Mouse (Mus musculus): ENCODE measurements around the gene Syne2.
A peak's percentile ranks its signal among the peaks of the same experiment; 100 is the strongest.

Syne2 gene

DNA sequence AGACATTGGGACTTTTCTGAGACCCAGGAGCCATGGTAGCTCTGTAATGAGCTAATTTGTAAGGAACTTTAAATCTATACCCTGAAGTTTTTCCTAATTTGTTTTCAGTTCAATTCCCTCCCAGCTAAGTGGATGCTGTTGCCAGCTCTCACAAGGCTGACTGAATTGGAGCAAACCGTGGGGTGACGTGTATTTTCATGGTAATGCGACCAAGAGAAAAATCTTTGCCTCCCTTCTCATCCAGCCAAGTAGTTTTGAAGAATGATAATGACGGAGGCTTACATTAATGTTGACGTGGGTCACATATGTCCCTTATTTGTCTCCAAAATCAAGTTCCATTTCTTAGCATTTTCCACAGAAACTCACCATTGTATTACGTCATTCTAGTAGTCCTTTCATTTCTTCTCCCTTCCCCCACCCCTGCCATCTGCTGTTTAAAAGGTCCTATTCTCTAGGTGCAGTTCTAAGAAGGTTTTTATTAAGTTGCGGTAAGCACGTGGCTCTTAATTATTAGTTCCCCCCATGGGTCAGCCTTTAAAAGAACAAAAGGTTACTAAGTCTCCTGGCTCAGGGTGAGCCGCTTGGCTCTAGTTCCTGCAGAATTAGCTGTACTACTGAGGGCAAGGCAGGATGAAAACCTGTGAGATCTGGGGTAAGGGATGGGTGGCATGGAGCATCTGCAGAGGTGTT is 55.8 kb downstream of the Syne2 start:
- DNase-seq (ENCODE audit: low spot score) = no peak

DNA sequence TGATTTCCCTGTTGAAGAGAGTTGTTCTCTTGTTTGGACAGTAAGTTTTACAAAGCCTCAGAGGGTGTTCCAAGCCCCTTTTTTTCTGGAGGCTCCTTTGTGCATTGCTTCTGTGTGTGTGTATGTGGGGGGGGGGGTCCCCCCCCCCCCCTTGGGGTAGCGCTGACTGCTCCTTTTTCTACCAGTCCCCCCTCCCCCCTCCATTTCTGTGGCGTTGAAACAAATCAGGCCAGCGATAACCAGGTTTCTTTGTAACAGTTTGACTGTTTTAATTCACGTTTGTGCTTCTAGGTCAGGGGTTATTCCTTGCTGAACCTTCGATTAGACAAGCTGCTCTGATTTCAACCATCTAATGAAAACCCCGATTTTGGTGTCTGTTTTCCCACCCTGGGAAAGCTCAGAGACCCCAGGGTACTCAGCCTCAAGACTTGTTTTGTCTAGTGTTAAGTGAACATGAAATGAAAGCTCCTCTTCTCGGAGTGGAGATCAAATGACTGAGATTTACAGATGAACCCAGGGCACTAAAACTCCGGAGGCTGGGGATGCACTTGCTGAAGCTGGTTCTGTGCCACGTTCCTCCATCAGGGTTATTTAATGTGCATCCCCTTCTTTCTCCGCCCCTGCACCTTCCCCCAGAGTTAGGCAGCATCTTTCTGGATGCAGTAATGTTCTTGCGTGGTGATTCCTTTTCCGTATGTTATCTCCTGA is 56.5 kb downstream of the Syne2 start:
- no peak for DNase-seq (ENCODE audit: low spot score)

DNA sequence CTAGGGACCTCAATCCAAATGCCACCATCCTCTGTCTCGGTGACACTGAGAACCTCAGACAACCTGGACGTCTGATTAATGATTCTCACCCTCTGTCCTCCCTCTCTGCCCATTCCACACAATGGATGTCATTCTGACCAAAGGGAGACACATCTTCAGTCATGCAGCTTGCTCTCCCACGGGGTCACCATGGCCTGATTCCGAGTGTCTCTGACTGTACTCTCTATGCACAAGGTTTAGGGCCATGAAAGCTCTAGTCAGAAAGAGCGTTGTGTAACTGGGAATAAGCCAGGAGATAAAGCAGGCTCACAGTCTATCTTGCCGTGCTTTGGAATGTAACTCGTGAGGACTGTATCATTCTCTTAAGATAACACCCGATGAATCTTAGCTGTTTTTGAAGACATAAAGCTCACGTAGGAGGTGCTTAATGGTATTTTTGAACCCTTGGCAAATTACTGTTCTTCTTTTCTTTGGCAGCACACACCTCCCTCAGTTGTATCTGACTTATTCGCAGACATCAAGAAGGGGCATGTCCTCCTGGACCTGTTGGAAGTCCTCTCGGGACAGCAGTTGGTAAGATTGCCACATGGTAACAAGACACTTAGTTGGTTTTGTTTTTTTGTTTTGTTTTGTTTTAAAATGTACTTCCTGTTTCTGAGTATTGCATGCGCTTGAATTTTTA is 61.8 kb downstream of the Syne2 start:
- DNase-seq (ENCODE audit: low spot score) = no peak

DNA sequence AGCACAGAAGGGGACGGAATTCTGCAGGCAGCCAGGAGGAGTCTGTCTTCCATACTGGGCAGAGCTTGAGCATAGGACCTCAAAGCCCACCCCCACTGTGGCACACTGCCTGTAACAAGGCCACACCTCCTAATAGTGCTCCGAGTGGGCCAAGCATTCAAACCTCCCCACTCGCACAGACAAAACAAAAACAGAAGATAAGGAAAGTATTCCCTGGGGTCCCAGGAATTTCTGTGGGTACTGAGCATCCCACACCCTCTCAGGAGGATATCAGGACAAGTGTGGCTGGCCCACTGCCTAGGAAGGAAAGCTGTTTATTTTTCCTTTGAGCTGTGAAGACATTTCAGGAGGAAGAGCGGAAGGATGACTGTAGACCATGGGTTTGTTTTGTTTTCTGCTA is 63.6 kb downstream of the Syne2 start:
- no peak for DNase-seq (ENCODE audit: low spot score)

DNA sequence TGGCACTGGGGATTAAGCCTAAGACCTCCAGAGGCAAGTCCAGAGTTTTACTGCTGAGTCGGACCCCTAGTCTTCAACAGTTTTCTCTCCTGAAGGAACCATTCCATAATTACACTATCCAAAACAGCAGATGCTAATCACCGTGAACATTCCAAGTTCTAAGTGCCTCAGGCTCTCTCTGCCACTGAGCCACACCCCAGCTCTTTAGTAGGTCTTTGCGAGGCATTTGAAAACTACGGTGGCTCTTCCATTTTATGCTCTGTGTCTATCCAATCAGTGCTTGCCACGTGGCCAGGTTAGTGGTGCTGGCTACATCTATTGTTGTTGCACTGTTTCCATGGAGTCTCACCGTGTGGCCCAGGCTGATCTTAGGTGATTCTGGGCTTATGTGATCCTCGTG is 68.2 kb downstream of the Syne2 start:
- no peak for DNase-seq (ENCODE audit: low spot score)

DNA sequence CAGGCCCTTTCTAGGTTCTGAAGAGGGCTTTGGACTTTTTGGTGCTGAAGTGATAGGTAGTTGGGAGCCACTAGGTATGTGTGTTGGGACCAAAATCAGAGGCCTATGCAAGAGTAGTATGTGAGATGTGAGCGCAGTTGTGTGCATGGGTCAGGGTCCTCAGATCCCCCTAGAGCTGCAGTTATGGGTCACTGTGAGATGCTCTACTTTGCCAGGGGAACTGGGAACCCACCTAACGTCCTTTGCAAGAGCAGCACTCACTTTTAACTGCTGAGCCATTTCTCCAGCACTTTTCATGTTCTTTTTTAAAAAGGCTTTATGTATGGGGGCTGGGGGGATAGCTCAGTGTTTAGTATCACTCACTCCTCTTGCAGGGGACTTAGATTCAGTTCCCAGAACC is 69.0 kb downstream of the Syne2 start:
- no peak for DNase-seq (ENCODE audit: low spot score)

DNA sequence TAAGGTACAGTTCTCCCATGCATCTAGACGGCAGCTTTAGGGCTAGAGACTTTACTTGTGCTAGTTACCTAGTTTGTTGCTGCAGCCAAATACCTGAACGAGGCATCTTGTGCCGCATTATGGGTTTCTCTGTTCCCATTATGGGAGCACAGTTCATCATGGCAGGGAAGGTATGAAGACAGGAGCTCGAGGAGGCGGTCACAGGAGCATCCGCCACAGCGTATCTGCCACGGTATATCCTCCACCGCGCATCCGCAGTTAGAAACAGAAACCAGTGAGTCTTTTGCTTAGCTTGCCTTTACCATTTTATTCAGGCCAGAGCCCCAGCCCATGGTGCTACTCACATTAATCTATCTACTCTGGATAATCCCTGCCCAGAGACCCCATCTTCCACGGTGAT is 70.8 kb downstream of the Syne2 start:
- DNase-seq (ENCODE audit: low spot score) = no peak

DNA sequence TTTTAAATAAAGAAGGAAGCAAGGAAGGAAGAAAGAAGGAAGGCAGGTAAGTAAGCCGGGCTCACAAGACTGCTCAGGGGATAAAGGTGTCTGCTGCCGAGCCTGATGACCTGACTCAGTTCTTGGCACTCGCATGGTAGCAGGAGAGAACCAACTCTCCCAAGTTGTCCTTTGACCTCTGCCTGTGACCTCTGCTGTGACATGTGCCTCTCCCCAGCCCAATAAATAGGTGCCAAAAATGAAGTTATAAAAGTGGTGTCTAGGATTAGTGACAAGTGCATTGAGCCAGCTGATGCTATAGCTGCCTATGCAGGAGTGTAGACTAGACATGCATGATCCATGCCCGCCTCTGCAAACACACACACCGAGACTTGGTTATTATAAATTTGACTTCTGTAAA is 73.3 kb downstream of the Syne2 start:
- no peak for DNase-seq (ENCODE audit: low spot score)

DNA sequence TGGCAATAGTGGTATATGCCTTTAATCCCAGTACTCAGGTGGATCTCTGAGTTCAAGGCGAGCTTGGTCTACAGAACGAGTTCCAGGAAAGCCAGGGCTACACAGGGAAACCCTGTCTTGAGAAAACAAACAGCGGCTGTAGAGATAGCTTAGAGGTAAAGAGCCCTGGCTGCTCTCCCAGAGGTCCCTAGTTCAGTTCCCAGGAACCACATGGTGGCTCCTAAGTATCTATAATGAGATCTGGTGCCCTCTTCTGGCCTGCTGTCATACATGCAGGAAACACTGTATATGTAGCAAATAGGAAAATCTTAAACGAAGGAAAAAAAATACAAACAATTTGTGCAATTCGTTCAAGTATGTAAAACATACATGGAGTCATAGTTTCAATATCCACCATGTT is 75.5 kb downstream of the Syne2 start:
- DNase-seq (ENCODE audit: low spot score) = no peak

DNA sequence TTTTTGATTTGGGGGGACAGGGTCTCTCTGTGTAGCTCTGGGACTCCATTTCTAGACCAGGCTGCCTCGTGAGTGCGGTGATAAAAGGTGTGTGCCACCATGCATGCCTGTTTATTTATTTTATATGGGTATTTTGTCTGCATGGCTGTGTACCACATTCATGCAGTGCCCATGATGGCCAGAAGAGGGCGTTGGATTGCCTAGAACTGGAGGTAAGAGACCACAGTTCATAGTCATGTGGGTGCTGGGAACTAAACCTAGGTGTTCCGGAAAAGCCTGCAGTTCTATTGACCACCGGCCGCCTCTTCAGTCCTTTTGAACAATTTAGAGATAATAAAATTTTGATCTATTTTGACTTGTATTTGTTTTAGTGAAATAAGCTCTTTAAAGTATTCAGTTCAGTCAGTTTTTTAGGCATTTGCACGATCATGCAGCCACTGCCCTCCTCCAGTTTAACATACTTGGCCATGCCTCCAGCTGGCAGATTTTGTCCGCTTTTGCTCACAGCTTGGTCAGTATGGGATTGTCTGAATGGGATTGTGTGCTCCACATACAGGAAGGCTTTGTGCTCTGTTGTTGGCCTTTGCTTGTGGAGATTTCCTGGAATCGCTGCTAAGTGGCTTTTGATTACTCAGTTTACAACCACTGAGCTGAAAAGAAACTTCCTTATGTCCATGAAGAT is 76.5 kb downstream of the Syne2 start:
- peak; percentile 17 for DNase-seq (ENCODE audit: low spot score)

DNA sequence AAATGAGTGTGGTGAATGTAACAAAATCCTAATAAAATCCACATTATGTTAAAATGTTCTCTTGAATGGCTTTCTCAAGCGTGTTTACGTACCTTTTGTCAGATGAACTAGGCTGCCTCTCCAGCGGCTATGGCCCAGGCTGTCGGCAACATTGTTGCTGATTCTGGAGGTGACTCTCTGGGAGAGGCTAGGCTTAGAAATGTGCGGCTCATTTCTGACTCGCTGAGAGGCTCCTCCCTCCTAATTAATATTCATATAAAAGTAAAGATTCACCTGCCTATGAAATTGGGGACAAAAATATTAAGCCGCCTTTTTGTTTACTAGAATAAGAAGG is 77.0 kb downstream of the Syne2 start:
- no peak for DNase-seq (ENCODE audit: low spot score)

DNA sequence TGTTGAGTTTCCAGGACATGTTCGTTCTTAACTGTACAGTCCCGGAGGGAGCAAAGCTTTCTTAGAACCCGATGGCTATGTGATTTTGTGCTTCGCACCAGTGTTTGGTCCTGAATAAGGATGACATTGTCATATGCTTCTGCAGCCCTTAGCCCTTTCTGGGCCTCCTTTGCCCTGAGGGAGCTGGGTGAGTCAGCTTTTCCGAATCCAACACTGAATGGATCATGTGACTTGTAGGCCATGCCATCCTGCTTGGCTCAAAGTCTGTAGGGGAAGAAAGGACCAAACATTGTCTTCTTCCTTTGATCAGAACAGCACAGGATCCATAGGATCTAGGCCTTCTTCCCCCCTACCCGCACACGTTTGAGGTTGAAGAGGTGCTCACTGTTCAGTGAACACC is 79.9 kb downstream of the Syne2 start:
- DNase-seq (ENCODE audit: low spot score) = no peak

DNA sequence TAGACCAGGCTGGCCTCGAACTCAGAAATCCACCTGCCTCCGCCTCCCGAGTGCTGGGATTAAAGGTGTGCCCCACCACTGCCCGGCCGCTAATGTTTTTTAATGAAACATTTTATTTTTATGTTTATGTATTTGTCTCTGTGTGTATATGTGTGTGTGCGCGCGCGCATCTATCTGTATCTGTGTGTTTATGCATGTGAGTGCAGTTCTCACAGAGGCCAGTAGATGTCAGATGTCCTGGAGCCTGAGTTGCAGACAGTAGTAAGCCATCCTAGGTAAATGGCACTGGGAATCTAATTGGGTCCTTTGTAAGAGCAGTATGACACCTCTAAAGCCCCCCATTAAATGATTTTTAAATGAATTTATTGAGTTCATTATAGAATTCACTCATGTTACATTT is 83.8 kb downstream of the Syne2 start:
- DNase-seq (ENCODE audit: low spot score) = no peak

DNA sequence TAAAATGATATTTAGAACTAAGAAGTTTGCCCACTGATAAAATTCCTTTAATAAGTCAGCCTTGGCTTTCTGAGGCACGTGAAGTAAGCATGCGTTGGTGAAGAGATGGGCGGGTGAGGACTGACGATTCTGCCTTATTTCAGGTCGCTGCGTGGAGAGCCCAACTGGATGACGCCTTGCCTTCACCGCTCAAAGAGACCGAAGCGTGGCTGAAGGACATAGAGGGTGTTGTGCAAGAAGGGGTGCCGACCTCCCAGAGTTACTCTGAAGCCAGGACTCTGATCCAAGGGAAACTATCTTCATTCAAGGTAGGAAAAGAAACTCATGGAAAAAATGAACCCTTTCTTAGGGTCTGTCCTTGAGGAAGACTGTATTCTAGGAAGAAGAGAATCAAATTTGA is 86.1 kb downstream of the Syne2 start:
- DNase-seq (ENCODE audit: low spot score) = no peak

DNA sequence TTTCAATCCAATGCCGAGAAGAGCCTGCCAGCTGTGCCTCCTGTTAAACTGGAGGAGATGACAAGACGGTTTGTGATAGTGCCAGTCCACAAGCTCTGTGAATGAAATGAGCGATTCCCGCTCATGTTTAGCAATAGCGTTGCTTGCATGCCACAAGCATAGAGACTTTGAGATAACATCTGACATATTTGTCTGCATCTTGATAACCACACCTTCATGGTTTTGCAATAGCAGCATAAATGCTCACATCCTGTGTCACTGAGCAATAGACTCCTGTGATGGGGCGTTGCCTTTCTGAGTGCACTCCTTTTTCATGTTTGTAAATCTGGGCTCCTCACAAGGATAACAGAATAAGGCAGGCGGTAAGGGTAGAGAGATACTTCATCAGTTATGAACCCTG is 87.4 kb downstream of the Syne2 start:
- DNase-seq (ENCODE audit: low spot score) = no peak

DNA sequence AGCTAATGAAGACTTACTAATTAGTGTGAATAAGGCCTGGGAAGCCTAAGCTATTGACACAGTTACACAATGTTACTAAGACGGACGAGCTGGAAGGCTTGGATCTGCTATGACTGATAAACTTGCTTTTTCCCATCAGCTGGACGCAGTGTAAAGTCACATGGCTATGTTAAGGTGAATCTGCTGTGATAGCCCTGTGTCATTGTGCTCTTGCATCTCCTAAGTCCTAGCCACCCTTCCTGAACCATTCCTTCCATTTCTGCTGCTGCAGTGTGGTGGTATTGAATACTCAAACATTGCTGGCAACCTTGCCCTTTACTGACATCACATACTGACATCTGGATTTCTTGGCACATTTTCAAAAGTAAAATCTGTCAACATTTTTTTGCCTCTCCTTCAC is 90.5 kb downstream of the Syne2 start:
- DNase-seq (ENCODE audit: low spot score) = no peak

DNA sequence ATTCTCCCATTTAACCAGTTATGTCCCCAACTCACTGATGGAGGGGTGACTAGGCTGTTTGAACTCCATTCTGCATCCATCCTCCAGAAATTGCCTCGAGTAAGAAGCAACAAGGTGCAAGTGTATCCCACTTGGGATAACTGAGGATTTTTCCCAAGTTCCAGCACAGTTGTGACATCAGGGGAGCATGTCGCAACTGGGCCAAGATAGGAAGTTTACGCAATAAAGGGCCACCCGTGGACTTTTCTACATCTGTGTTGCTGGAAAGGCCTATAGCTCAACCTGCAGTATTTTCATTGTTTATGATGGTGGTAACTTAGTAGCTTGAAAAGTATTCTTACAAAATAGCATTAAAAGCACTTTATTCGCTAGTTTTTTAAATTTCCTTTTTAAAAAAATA is 97.8 kb downstream of the Syne2 start:
- DNase-seq (ENCODE audit: low spot score) = no peak

DNA sequence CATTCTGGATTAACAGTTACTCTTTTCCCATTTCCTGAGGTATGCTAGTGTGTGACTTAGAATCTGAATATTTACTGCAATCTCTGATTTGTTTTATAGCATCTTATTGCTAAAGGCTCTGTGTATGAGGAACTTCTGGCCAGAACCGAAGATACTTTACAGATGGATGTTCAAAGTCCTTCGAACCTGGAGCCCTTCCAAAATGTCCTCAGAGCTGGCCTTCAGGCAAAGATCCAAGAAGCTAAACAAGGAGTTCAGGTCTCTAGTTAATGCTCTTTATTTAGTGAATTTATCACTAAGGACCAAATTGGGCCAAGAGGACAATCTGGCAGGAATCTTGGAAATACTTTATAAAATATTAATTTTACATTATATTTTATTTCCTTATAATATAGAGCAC is 100.5 kb downstream of the Syne2 start:
- no peak for DNase-seq (ENCODE audit: low spot score)

DNA sequence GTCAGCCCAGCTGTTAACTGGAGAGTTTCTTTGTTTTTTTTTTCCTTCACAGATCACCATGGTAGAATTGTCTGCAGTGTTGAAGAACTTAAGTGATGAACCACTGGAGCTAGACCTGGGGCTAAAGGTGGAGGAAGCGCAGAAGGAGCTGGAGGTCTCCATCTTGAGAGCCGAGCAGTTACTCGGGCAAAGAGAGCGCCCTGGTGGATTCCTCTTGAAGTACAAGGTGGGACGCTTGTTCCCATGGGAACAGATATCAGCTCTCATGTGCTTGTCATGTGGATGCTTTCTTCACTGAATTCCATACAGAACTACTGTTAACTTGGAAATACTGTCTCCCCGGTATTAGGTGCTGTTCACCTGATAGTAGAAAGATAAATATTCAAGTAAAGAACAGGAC is 101.0 kb downstream of the Syne2 start:
- peak; percentile 53 for DNase-seq (ENCODE audit: low spot score)

DNA sequence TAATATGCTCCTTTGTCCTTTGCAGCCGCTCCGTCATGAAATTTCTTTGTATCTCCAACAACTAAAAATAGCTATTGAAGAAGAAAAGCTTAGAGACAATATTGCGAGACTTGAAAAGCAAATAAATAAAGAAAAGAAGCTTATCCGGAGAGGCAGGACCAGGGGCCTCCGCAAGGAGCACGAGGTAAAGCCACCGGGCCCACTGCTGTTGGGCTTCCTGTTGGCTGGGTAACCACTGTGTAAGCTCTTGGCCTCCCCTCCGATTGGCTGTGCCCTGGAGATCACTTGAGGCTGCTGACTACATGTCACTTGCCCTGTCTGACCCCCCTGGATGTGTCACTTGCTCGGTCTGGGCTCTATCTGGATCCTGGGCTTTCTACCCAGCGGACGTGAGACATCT is 105.0 kb downstream of the Syne2 start:
- no peak for DNase-seq (ENCODE audit: low spot score)

DNA sequence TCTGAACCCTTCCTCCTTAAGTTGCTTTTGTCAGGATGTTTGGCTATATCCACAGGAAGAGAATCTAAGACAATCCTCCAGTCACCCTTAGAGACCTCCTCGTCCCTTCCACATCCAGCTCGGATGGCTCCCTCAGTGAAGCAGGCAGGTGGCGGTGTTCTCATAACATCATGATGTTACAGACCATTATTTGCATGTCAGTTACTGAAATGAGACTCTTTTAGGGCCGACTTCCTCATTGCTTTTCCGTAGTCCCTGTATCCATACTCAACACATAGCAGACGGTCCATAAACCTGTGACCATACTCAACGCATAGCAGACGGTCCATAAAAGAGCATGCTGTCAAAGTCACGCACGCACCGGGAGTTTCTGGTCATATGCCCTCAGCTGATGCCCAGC is 106.9 kb downstream of the Syne2 start:
- no peak for DNase-seq (ENCODE audit: low spot score)

DNA sequence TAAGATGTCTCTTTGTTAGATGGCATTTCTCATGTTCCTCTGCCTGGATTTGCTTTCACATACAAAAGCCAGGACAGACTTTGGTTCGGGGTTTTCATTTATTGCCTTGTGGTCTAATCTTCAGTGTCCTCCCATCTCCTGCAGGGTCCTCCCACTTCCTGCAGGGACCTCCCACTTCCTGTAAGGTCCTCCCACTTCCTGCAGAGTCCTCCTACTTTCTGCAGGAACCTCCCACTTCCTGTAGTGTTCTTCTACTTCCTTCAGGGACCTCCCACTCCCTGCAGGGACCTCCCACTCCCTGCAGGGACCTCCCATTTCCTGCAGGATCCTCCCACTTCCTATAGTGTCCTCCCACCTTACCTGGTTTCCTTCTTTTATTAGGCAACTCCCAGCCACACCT is 109.7 kb downstream of the Syne2 start:
- no peak for DNase-seq (ENCODE audit: low spot score)

DNA sequence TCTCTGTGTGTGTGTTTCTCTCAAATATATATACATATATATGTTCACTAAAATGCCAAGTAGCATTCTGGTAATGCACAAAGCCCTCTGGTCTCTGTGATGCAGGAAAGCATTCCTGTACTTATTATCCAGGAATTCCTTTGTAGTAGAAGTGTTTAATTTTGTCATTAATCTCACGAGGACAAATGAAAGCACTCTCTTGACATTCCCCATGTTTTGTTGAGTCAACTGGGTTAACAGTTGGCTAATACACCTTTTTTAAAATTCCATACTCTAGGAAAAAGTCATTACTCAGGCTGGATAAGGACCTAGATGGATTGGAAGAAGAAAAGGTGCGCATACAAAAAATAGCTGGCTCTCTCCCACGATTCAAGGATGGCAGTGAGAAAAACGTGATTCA is 115.6 kb downstream of the Syne2 start:
- DNase-seq (ENCODE audit: low spot score) = no peak
